Mouse (Mus musculus): ENCODE measurements around the gene Mrvi1. TPM values are rescaled to one million over a fixed set of nuclear protein-coding genes. Genes with fewer than 3 reads are reported as not detected.

The Mrvi1 gene
- polyA plus RNA-seq, 1 experiment from 2014 or later, result 1.7 TPM

DNA sequence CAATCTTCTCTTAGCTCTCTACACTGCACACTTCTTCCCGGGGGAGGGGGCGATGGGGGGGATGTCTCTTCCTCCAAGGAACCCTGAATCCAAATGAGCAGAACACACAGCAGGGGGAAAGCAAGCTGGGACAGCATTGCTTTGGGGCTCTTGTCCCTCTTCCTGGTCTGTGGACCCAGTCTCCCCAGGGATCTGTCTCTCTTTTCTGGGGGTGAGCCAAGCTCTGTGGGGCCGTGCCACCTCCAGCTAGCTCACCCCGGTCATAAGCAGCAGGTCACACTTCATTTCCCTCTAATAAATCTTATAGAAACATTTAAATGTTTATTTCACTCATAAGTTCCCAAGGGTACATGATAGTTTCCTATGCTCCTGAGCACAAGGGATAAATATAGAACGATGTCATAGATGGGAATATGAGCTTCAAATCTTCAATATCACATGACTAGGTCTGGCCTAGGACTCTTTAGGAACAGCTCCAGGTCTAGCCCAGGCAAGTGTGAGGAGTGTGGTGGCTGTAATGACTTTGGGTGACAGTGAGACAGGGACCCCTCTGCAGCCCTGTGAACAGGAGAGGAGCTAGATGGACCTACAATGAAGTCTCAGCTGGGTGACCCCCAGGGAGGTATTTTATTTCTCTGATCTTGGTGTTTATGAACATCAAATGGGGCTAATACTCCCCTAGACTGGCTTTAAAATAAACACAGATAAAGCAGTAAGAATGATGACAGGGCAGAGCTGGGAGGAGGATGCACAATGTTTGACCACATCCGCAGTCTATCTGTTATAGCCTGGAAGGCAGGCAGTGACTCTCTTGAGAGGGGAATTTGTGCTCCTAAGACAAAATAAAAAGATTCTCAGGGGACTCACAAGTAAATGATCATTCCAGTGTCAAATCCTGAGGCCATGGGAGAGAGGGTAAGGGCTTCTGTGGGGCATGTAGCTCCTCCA is 46.2 kb downstream of the Mrvi1 start:
- no peaks in the 10 kb centered on the region for H3K27me3 ChIP-seq (ENCODE audit: control insufficient read depth, insufficient read depth, low read length)
- no peak overlapping the region for H3K9ac ChIP-seq (ENCODE audit: low read length)
- no peaks in the 10 kb centered on the region for H3K9me3 ChIP-seq (ENCODE audit: control insufficient read depth, low read length)
- no peaks in the 10 kb centered on the region for H3K4me1 ChIP-seq (replicated peaks; ENCODE audit: control insufficient read depth, insufficient read depth, low read length)
- no peak overlapping the region for H3K4me3 ChIP-seq (ENCODE audit: low read depth, low read length)
- ATAC-seq (replicated peaks; ENCODE audit: low FRiP score) (no peak), DNase-seq (ENCODE audit: low spot score) (no peak)
- WGBS, result 86% methylated on average over 6 of the region's 6 CpGs
- H3K27ac ChIP-seq (ENCODE audit: low read depth, low read length), result no peak overlapping the region
- H3K4me2 ChIP-seq (ENCODE audit: low read depth, low read length, severe bottlenecking), result no peak overlapping the region
- H3K36me3 ChIP-seq (ENCODE audit: control insufficient read depth, insufficient read depth, low read length), result no peaks in the 10 kb centered on the region

DNA sequence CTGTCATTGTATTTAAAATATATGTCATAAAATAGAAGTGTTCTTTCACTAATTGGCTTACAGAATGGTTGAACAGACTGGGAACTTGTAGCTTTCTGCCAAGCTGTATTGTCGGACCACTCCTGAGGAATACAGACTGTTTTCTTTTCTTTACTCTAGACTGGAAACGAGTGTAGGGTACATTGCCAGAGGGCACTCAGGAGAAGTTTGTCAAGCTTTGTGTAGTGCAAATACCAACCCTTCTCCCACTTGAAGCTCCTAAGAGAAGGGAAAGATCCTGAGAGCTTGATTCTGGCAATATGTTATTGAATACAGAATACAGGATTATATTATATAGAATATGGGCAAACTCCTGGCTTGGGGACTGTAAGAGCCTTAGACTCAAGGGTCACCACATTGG is 48.3 kb downstream of the Mrvi1 start:
- H3K4me3 ChIP-seq (ENCODE audit: low read depth, low read length), result no peak overlapping the region
- no peak overlapping the region for H3K27ac ChIP-seq (ENCODE audit: low read depth, low read length)
- DNase-seq (ENCODE audit: low spot score) (no peak), ATAC-seq (replicated peaks; ENCODE audit: low FRiP score) (no peak)
- WGBS, result 68% methylated on average over 2 of the region's 2 CpGs
- H3K36me3 ChIP-seq (ENCODE audit: control insufficient read depth, insufficient read depth, low read length), result no peaks in the 10 kb centered on the region
- H3K9ac ChIP-seq (ENCODE audit: low read length), result no peak overlapping the region
- H3K9me3 ChIP-seq (ENCODE audit: control insufficient read depth, low read length), result no peaks in the 10 kb centered on the region
- no peaks in the 10 kb centered on the region for H3K27me3 ChIP-seq (ENCODE audit: control insufficient read depth, insufficient read depth, low read length)
- H3K4me2 ChIP-seq (ENCODE audit: low read depth, low read length, severe bottlenecking), result no peak overlapping the region
- H3K4me1 ChIP-seq (replicated peaks; ENCODE audit: control insufficient read depth, insufficient read depth, low read length), result no peaks in the 10 kb centered on the region

DNA sequence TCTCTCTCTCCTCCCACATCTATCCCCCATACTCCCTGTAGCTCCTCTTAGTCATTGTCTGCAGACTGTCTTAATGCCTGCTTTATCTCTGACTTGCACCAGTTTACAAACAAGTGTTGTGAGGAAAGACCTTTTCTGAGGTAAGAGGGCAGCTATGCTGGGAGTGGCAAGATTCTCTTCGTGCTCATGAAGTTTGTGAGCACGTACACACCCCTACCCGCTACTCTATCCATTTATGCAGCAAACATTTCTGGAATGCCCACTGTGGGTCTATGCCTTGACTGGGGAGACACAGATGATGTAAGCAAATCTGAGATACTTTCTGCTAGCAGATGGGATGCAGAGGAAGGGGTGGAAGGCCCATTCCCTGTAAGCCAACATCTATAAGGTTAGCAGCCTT is 48.9 kb downstream of the Mrvi1 start:
- Histone ChIP-seq H3K4me3 (ENCODE audit: low read depth, low read length) (no peak overlapping the region), H3K4me2 (ENCODE audit: low read depth, low read length, severe bottlenecking) (no peak overlapping the region), H3K9ac (ENCODE audit: low read length) (no peak overlapping the region), H3K27me3 (ENCODE audit: control insufficient read depth, insufficient read depth, low read length) (no peaks in the 10 kb centered on the region), H3K9me3 (ENCODE audit: control insufficient read depth, low read length) (no peaks in the 10 kb centered on the region), H3K4me1 (replicated peaks; ENCODE audit: control insufficient read depth, insufficient read depth, low read length) (no peaks in the 10 kb centered on the region), H3K27ac (ENCODE audit: low read depth, low read length) (no peak overlapping the region), H3K36me3 (ENCODE audit: control insufficient read depth, insufficient read depth, low read length) (no peaks in the 10 kb centered on the region)
- DNase-seq (ENCODE audit: low spot score) (no peak), ATAC-seq (replicated peaks; ENCODE audit: low FRiP score) (no peak)
- WGBS, result 86% methylated on average over 3 of the region's 3 CpGs

GRCm38 (mm10) chr7:110930118-110930854 is 52.0 kb downstream of the Mrvi1 start:
- Histone ChIP-seq H3K9me3 (ENCODE audit: control insufficient read depth, low read length) (no peaks in the 10 kb centered on the region), H3K4me2 (ENCODE audit: low read depth, low read length, severe bottlenecking) (no peak overlapping the region), H3K36me3 (ENCODE audit: control insufficient read depth, insufficient read depth, low read length) (no peaks in the 10 kb centered on the region), H3K9ac (ENCODE audit: low read length) (no peak overlapping the region), H3K27ac (ENCODE audit: low read depth, low read length) (no peak overlapping the region), H3K4me3 (ENCODE audit: low read depth, low read length) (no peak overlapping the region), H3K27me3 (ENCODE audit: control insufficient read depth, insufficient read depth, low read length) (no peaks in the 10 kb centered on the region), H3K4me1 (replicated peaks; ENCODE audit: control insufficient read depth, insufficient read depth, low read length) (no peaks in the 10 kb centered on the region)
- ATAC-seq (replicated peaks; ENCODE audit: low FRiP score) (no peak), DNase-seq (ENCODE audit: low spot score) (no peak)
- 33% methylated on average over 3 of the region's 3 CpGs for WGBS

- Histone ChIP-seq H3K27me3 (ENCODE audit: control insufficient read depth, insufficient read depth, low read length) (no peaks in the 10 kb centered on the region), H3K9me3 (ENCODE audit: control insufficient read depth, low read length) (no peaks in the 10 kb centered on the region), H3K36me3 (ENCODE audit: control insufficient read depth, insufficient read depth, low read length) (no peaks in the 10 kb centered on the region), H3K27ac (ENCODE audit: low read depth, low read length) (no peak overlapping the region), H3K4me3 (ENCODE audit: low read depth, low read length) (no peak overlapping the region), H3K4me1 (replicated peaks; ENCODE audit: control insufficient read depth, insufficient read depth, low read length) (no peaks in the 10 kb centered on the region), H3K4me2 (ENCODE audit: low read depth, low read length, severe bottlenecking) (no peak overlapping the region), H3K9ac (ENCODE audit: low read length) (no peak overlapping the region)
- ATAC-seq (replicated peaks; ENCODE audit: low FRiP score) (no peak), DNase-seq (ENCODE audit: low spot score) (no peak)
- WGBS, result 78% methylated on average over 4 of the region's 4 CpGs
Observed at GRCm38 (mm10) chr7:110926562-110926961, 55.7 kb downstream of the Mrvi1 start.

GRCm38 (mm10) chr7:110920331-110921261 is 61.7 kb downstream of the Mrvi1 start:
- no peak overlapping the region for H3K27ac ChIP-seq (ENCODE audit: low read depth, low read length)
- ATAC-seq (replicated peaks; ENCODE audit: low FRiP score), result no peak
- WGBS, result 86% methylated on average over 19 of the region's 19 CpGs

GRCm38 (mm10) chr7:110919721-110920120 is 62.5 kb downstream of the Mrvi1 start:
- Histone ChIP-seq H3K9me3 (ENCODE audit: control insufficient read depth, low read length) (no peaks in the 10 kb centered on the region), H3K36me3 (ENCODE audit: control insufficient read depth, insufficient read depth, low read length) (no peaks in the 10 kb centered on the region), H3K9ac (ENCODE audit: low read length) (no peak overlapping the region), H3K4me2 (ENCODE audit: low read depth, low read length, severe bottlenecking) (no peak overlapping the region), H3K27ac (ENCODE audit: low read depth, low read length) (no peak overlapping the region), H3K4me3 (ENCODE audit: low read depth, low read length) (no peak overlapping the region), H3K4me1 (replicated peaks; ENCODE audit: control insufficient read depth, insufficient read depth, low read length) (no peaks in the 10 kb centered on the region), H3K27me3 (ENCODE audit: control insufficient read depth, insufficient read depth, low read length) (no peaks in the 10 kb centered on the region)
- ATAC-seq (replicated peaks; ENCODE audit: low FRiP score) (no peak), DNase-seq (ENCODE audit: low spot score) (no peak)
- 70% methylated on average over 3 of the region's 3 CpGs for WGBS

More at GRCm38 (mm10) chr7:110920331-110921261, 61.7 kb downstream of the Mrvi1 start:
- Histone ChIP-seq H3K4me1 (replicated peaks; ENCODE audit: control insufficient read depth, insufficient read depth, low read length) (no peaks in the 10 kb centered on the region), H3K4me2 (ENCODE audit: low read depth, low read length, severe bottlenecking) (no peak overlapping the region), H3K36me3 (ENCODE audit: control insufficient read depth, insufficient read depth, low read length) (no peaks in the 10 kb centered on the region), H3K9me3 (ENCODE audit: control insufficient read depth, low read length) (no peaks in the 10 kb centered on the region), H3K4me3 (ENCODE audit: low read depth, low read length) (no peak overlapping the region), H3K27me3 (ENCODE audit: control insufficient read depth, insufficient read depth, low read length) (no peaks in the 10 kb centered on the region), H3K9ac (ENCODE audit: low read length) (no peak overlapping the region)
- DNase-seq (ENCODE audit: low spot score), result no peak

GRCm38 (mm10) chr7:110915913-110916312 is 66.3 kb downstream of the Mrvi1 start:
- H3K36me3 ChIP-seq (ENCODE audit: control insufficient read depth, insufficient read depth, low read length), result no peaks in the 10 kb centered on the region
- no peak overlapping the region for H3K27ac ChIP-seq (ENCODE audit: low read depth, low read length)
- no peaks in the 10 kb centered on the region for H3K27me3 ChIP-seq (ENCODE audit: control insufficient read depth, insufficient read depth, low read length)
- no peak overlapping the region for H3K4me3 ChIP-seq (ENCODE audit: low read depth, low read length)
- H3K4me2 ChIP-seq (ENCODE audit: low read depth, low read length, severe bottlenecking), result no peak overlapping the region
- H3K4me1 ChIP-seq (replicated peaks; ENCODE audit: control insufficient read depth, insufficient read depth, low read length), result no peaks in the 10 kb centered on the region
- no peak overlapping the region for H3K9ac ChIP-seq (ENCODE audit: low read length)
- 87% methylated on average over 7 of the region's 7 CpGs for WGBS
- DNase-seq (ENCODE audit: low spot score), result no peak
- H3K9me3 ChIP-seq (ENCODE audit: control insufficient read depth, low read length), result no peaks in the 10 kb centered on the region
- no peak for ATAC-seq (replicated peaks; ENCODE audit: low FRiP score)
